Mouse (Mus musculus) olfactory bulb, adult 2 months (tissue): ENCODE data around the gene Clasrp.

Source experiments
- CTCF ChIP-seq: fragments of 200-500 bp; IDR thresholded peaks from 2 replicates; pipeline ENCODE4 v1.5.1; 2012; ENCODE audit warnings: low read depth, mild to moderate bottlenecking, low read length, moderate library complexity; ENCODE audit not compliant: insufficient read depth
- POLR2A ChIP-seq: fragments of 200-500 bp; IDR thresholded peaks from 2 replicates; pipeline ENCODE4 v1.6.1; 2012; ENCODE audit warnings: mild to moderate bottlenecking, low read depth, low read length, moderate library complexity; ENCODE audit not compliant: insufficient read depth

DNA sequence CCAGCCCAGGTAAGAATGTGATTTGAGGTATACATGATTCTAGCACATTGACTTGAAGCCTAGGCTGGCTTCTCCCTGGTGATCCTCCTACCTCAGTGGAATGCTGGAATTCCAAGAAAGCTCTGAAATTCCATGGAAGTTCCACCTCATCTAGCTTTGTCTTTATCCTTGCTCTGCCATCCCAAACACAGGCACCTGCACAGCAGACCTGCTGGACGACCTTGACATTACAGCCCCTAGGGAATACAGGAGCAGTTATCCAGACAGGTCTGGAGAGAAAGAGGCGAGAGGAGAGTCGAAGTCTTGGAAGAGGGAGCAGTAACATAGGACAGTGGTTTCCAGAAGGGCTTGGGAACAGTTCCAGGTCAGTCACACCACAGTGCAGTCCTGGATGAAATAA lies 34.6 kb downstream of the Clasrp start:
- TF ChIP-seq CTCF (no peak), POLR2A (no peak)
